Mouse (Mus musculus): ENCODE results near the gene Trim3.

GRCm38 (mm10) chr7:105611767-105612166, 21.6 kb downstream of the Trim3 start:
- TF ChIP-seq CTCF (IDR thresholded peaks at IDR 0.05; ENCODE audit: insufficient read depth, low read depth, low read length) (no peak), POLR2A (IDR thresholded peaks at IDR 0.05; ENCODE audit: insufficient read depth, low read depth, low read length) (no peak)
